Mouse (Mus musculus): ENCODE results near the gene Il12rb1. TPM values are rescaled to one million over a fixed set of nuclear protein-coding genes. Genes with fewer than 3 reads are reported as not detected.

The Il12rb1 gene
- polyA plus RNA-seq, 1 experiment from 2014 or later = not detected

DNA sequence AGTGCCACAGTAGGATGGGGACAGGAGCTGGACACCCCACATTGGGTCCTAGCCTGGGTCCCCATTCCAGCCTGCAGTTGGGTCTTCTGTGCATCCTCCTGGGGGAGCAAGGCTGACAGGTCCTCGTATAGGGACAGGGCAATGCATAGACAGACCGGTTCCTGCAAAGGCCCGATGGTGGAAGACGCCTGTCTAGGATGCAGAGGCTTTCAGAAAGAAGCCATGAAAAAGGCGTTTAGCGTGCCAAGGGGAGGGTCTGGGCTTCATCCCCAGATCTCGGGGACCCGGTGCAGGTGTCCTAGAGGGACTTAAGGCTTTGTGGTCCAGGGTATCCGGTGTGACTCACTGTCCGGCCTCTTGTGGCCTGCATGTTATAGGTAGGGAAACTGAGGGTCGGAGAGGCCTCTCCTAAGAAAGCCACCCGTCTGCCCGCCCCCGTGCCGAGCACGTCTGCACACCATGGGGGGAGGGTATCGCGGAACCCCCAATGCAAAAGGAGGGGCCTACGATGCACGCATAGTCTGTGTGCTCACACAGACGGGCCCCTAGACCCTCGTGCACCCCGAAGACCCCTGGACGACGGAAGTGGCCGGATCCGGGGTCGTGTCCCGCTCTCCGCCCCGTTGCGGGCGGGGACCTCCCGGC, 32.3 kb upstream of the Il12rb1 start:
- peaks cover 10% of the 10 kb centered on the region; the same call in 1 of the 2 replicates for H3K4me1 ChIP-seq (replicated peaks; ENCODE audit: control insufficient read depth, insufficient read depth, low read length)

GRCm38 (mm10) chr8:70776496-70777444, 31.5 kb upstream of the Il12rb1 start, which contains the start of gene Pik3r2:
TSS of gene Pik3r2 (minus strand) at chr8:70776713.
- DNase-seq (ENCODE audit: low spot score) = peak; percentile 99
- peak within 1 kb of the TSS; percentile 93 for H3K9ac ChIP-seq (ENCODE audit: low read length)
- under 1% methylated on average over 91 of the region's 94 CpGs for WGBS
- H3K4me3 ChIP-seq (ENCODE audit: low read depth, low read length) = peak within 1 kb of the TSS; percentile 77
- peak within 1 kb of the TSS; percentile 97 for H3K27ac ChIP-seq (ENCODE audit: low read depth, low read length)
- peak; percentile 92 for ATAC-seq (replicated peaks; ENCODE audit: low FRiP score)
- H3K27me3 ChIP-seq (ENCODE audit: control insufficient read depth, insufficient read depth, low read length) = no peaks in the 10 kb centered on the region
- peaks cover 10% of the 10 kb centered on the region; the same call in 1 of the 2 replicates for H3K4me1 ChIP-seq (replicated peaks; ENCODE audit: control insufficient read depth, insufficient read depth, low read length)
- H3K4me2 ChIP-seq (ENCODE audit: low read depth, low read length, severe bottlenecking) = peak within 1 kb of the TSS; percentile 82
- H3K9me3 ChIP-seq (ENCODE audit: control insufficient read depth, low read length) = no peaks in the 10 kb centered on the region
- H3K36me3 ChIP-seq (ENCODE audit: control insufficient read depth, insufficient read depth, low read length) = no peaks in the 10 kb centered on the region; the same call in 1 of the 2 replicates

More for the DNA sequence above, 32.3 kb upstream of the Il12rb1 start:
- Histone ChIP-seq H3K36me3 (ENCODE audit: control insufficient read depth, insufficient read depth, low read length) (no peaks in the 10 kb centered on the region; the same call in 1 of the 2 replicates), H3K27me3 (ENCODE audit: control insufficient read depth, insufficient read depth, low read length) (no peaks in the 10 kb centered on the region), H3K27ac (ENCODE audit: low read depth, low read length) (0 out of 2 replicates have a peak overlapping the region, but pooled peaks have one; percentile 97), H3K9ac (ENCODE audit: low read length) (peak overlapping the region; percentile 93), H3K9me3 (ENCODE audit: control insufficient read depth, low read length) (no peaks in the 10 kb centered on the region), H3K4me2 (ENCODE audit: low read depth, low read length, severe bottlenecking) (peak overlapping the region; percentile 82), H3K4me3 (ENCODE audit: low read depth, low read length) (peak overlapping the region; percentile 77)
- WGBS = 2% methylated on average over 34 of the region's 34 CpGs
- DNase-seq (ENCODE audit: low spot score) (no peak), ATAC-seq (replicated peaks; ENCODE audit: low FRiP score) (no peak)

DNA sequence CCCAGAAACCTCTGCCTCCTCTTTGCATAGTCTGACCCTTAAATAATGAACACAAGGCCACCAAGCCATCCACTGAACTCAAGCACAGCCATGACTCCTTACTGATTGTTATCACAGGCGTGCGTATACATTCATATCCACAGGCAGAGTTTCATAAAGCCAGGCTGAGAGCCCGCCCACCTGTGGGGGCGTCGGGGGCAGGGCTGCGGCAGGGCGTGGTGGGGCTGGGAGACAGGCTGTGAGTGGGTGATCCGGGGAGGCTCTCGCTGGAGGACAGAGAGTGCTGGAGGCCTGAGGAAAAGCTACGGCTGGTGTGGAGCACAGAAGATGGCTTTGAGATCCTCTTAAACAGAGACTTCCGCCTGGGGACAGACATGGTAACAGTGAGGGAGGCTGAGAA, 28.2 kb upstream of the Il12rb1 start:
- Histone ChIP-seq H3K27me3 (ENCODE audit: control insufficient read depth, insufficient read depth, low read length) (no peaks in the 10 kb centered on the region), H3K36me3 (ENCODE audit: control insufficient read depth, insufficient read depth, low read length) (no peaks in the 10 kb centered on the region; the same call in 1 of the 2 replicates), H3K27ac (ENCODE audit: low read depth, low read length) (no peak overlapping the region), H3K4me3 (ENCODE audit: low read depth, low read length) (no peak overlapping the region), H3K4me2 (ENCODE audit: low read depth, low read length, severe bottlenecking) (no peak overlapping the region), H3K9ac (ENCODE audit: low read length) (no peak overlapping the region), H3K9me3 (ENCODE audit: control insufficient read depth, low read length) (no peaks in the 10 kb centered on the region), H3K4me1 (replicated peaks; ENCODE audit: control insufficient read depth, insufficient read depth, low read length) (peaks cover 8% of the 10 kb centered on the region; the same call in 1 of the 2 replicates)
- ATAC-seq (replicated peaks; ENCODE audit: low FRiP score) (no peak), DNase-seq (ENCODE audit: low spot score) (no peak)
- 80% methylated on average over 11 of the region's 11 CpGs for WGBS

GRCm38 (mm10) chr8:70786291-70787050, 21.8 kb upstream of the Il12rb1 start:
- no peak for DNase-seq (ENCODE audit: low spot score)
- H3K4me1 ChIP-seq (replicated peaks; ENCODE audit: control insufficient read depth, insufficient read depth, low read length) = peaks cover 10% of the 10 kb centered on the region
- H3K9ac ChIP-seq (ENCODE audit: low read length) = no peak overlapping the region
- H3K4me2 ChIP-seq (ENCODE audit: low read depth, low read length, severe bottlenecking) = no peak overlapping the region
- H3K27me3 ChIP-seq (ENCODE audit: control insufficient read depth, insufficient read depth, low read length) = no peaks in the 10 kb centered on the region
- H3K36me3 ChIP-seq (ENCODE audit: control insufficient read depth, insufficient read depth, low read length) = no peaks in the 10 kb centered on the region; the same call in 1 of the 2 replicates
- WGBS = 88% methylated on average over 25 of the region's 25 CpGs
- H3K27ac ChIP-seq (ENCODE audit: low read depth, low read length) = no peak overlapping the region
- no peak for ATAC-seq (replicated peaks; ENCODE audit: low FRiP score)
- no peak overlapping the region for H3K4me3 ChIP-seq (ENCODE audit: low read depth, low read length)
- no peaks in the 10 kb centered on the region for H3K9me3 ChIP-seq (ENCODE audit: control insufficient read depth, low read length)

DNA sequence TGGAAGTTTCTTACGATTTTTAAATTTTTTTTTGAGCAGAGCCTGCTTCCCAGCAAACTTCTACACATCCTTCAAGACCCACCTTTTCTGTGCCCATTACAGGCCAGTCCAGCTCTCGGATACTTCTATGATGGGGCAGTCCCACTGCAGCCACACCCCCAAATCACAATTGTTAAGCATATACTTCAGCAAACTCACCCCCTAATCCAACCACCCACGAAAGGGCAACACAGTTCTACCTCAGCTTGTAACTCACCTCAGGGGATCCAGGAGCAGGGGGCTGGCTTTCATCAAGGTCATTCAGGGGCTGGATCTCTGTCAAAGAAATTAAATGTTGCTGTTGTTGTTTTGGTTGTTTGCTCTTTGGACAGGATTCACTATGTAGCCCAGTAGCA, 21.2 kb upstream of the Il12rb1 start:
- no peak for ATAC-seq (replicated peaks; ENCODE audit: low FRiP score)
- 89% methylated on average over 3 of the region's 3 CpGs for WGBS
- no peak overlapping the region for H3K9ac ChIP-seq (ENCODE audit: low read length)
- no peak overlapping the region for H3K27ac ChIP-seq (ENCODE audit: low read depth, low read length)
- H3K4me2 ChIP-seq (ENCODE audit: low read depth, low read length, severe bottlenecking) = no peak overlapping the region
- H3K4me1 ChIP-seq (replicated peaks; ENCODE audit: control insufficient read depth, insufficient read depth, low read length) = peaks cover 12% of the 10 kb centered on the region
- H3K36me3 ChIP-seq (ENCODE audit: control insufficient read depth, insufficient read depth, low read length) = no peaks in the 10 kb centered on the region; the same call in 1 of the 2 replicates
- no peak overlapping the region for H3K4me3 ChIP-seq (ENCODE audit: low read depth, low read length)
- no peak for DNase-seq (ENCODE audit: low spot score)
- no peaks in the 10 kb centered on the region for H3K9me3 ChIP-seq (ENCODE audit: control insufficient read depth, low read length)
- no peaks in the 10 kb centered on the region for H3K27me3 ChIP-seq (ENCODE audit: control insufficient read depth, insufficient read depth, low read length)

GRCm38 (mm10) chr8:70787941-70788667, 20.1 kb upstream of the Il12rb1 start:
- no peak overlapping the region for H3K27ac ChIP-seq (ENCODE audit: low read depth, low read length)
- no peak overlapping the region for H3K4me3 ChIP-seq (ENCODE audit: low read depth, low read length)
- WGBS = 16% methylated on average over 30 of the region's 30 CpGs
- H3K4me1 ChIP-seq (replicated peaks; ENCODE audit: control insufficient read depth, insufficient read depth, low read length) = peaks cover 16% of the 10 kb centered on the region
- ATAC-seq (replicated peaks; ENCODE audit: low FRiP score) = no peak
- H3K9ac ChIP-seq (ENCODE audit: low read length) = no peak overlapping the region
- no peaks in the 10 kb centered on the region for H3K27me3 ChIP-seq (ENCODE audit: control insufficient read depth, insufficient read depth, low read length)
- no peaks in the 10 kb centered on the region; the same call in 1 of the 2 replicates for H3K36me3 ChIP-seq (ENCODE audit: control insufficient read depth, insufficient read depth, low read length)
- DNase-seq (ENCODE audit: low spot score) = peak; percentile 83
- H3K4me2 ChIP-seq (ENCODE audit: low read depth, low read length, severe bottlenecking) = no peak overlapping the region
- H3K9me3 ChIP-seq (ENCODE audit: control insufficient read depth, low read length) = no peaks in the 10 kb centered on the region

DNA sequence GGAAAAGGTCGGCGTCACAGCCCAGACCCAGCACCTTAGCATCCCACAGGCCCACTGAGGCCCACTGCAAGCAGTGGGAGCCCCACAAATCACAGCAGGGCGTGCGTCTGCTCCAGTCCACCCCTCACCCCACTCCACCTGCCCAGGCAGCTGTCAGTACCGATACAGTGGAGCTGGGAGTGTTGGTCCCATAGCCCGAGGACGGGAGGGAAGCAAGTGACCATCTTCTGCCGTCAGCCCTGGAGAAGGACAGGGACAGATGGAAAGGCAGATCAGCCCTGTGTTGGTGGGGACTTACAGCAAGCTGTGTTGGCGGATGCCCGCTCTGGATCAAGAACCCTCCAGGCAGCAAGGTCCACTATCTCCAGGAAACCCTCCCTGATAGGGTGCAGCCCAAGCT, 19.2 kb upstream of the Il12rb1 start:
- Histone ChIP-seq H3K4me2 (ENCODE audit: low read depth, low read length, severe bottlenecking) (no peak overlapping the region), H3K9me3 (ENCODE audit: control insufficient read depth, low read length) (no peaks in the 10 kb centered on the region), H3K4me1 (replicated peaks; ENCODE audit: control insufficient read depth, insufficient read depth, low read length) (peaks cover 20% of the 10 kb centered on the region), H3K36me3 (ENCODE audit: control insufficient read depth, insufficient read depth, low read length) (no peaks in the 10 kb centered on the region; the same call in 1 of the 2 replicates), H3K27me3 (ENCODE audit: control insufficient read depth, insufficient read depth, low read length) (no peaks in the 10 kb centered on the region), H3K27ac (ENCODE audit: low read depth, low read length) (no peak overlapping the region), H3K9ac (ENCODE audit: low read length) (no peak overlapping the region), H3K4me3 (ENCODE audit: low read depth, low read length) (no peak overlapping the region)
- no peak for ATAC-seq (replicated peaks; ENCODE audit: low FRiP score)
- DNase-seq (ENCODE audit: low spot score) = no peak
- 85% methylated on average over 10 of the region's 10 CpGs for WGBS
